Mouse (Mus musculus) left cerebral cortex, postnatal 4 days (tissue): ENCODE results near the gene Trex2. TPM values are rescaled to one million over a fixed set of nuclear protein-coding genes. Genes with fewer than 3 reads are reported as not detected.
"Not testable (repeated sequence)": the region's sequence is repeated elsewhere in the genome, so short reads cannot be mapped to it uniquely, and the experiment has no call there.

Source experiments
- DNase-seq: peaks from one replicate; pipeline ENCODE4 v3.0.0-alpha.2; 2022
- intact Hi-C: fragments of 180-260 bp; cut with DNase I; formaldehyde crosslinking; loops from one replicate; pipeline ENCODE4 v1.15.1; 2025
- total RNA-seq, 2 experiments: library from RNA; stranded (reverse); gene quantifications; 2 replicates each; pipeline ENCODE4 v1.2.3; 2021

Gene Trex2
- total RNA-seq, 2 experiments from 2014 or later, result not detected

GRCm38 (mm10) chrX:73432850-73433249, 2.3 kb downstream of the Trex2 start:
- no peak for DNase-seq
- intact Hi-C loops, result no loop called here

GRCm38 (mm10) chrX:73430036-73430435, 5.1 kb downstream of the Trex2 start:
- intact Hi-C loops, result no loop called here
- no peak for DNase-seq

GRCm38 (mm10) chrX:73412767-73413166, 22.4 kb downstream of the Trex2 start:
- intact Hi-C loops, result loop anchor here (10.0 kb wide), 1 partner anchor 98 kb away; no protein-coding TSS in a partner anchor
- no peak for DNase-seq

GRCm38 (mm10) chrX:73410880-73411517, 24.1 kb downstream of the Trex2 start, which contains the start of gene Zfp92:
Gene Zfp92, plus strand, starts transcription at chrX:73411096.
- intact Hi-C loops, result loop anchor here (10.0 kb wide), 1 partner anchor 96 kb away; no protein-coding TSS in a partner anchor
- no peak for DNase-seq

- intact Hi-C loops, result no loop called here
- DNase-seq, result no peak
Measured at GRCm38 (mm10) chrX:73401616-73402015, 33.5 kb downstream of the Trex2 start.

- intact Hi-C loops, result no loop called here
- DNase-seq, result no peak
Measured at GRCm38 (mm10) chrX:73400951-73401350, 34.2 kb downstream of the Trex2 start.

- DNase-seq, intact Hi-C loops: not testable (repeated sequence)
Measured at GRCm38 (mm10) chrX:73398636-73399035, 36.5 kb downstream of the Trex2 start, which contains the start of gene Gm18336. Gene Gm18336, minus strand, starts transcription at chrX:73398736.

- DNase-seq, result no peak
- intact Hi-C loops, result no loop called here
Measured at GRCm38 (mm10) chrX:73396446-73396845, 38.7 kb downstream of the Trex2 start.

GRCm38 (mm10) chrX:73391481-73391880, 43.7 kb downstream of the Trex2 start:
- DNase-seq, result no peak
- intact Hi-C loops, result no loop called here

GRCm38 (mm10) chrX:73384924-73385323, 50.2 kb downstream of the Trex2 start:
- DNase-seq, result no peak
- intact Hi-C loops, result no loop called here

GRCm38 (mm10) chrX:73384419-73384818, 50.7 kb downstream of the Trex2 start:
- intact Hi-C loops, result no loop called here
- DNase-seq, result no peak

Other genes starting within 250 kb of the Trex2 start
- 10 to 100 TPM in 1 of 2 experiments, 1 to 10 TPM in 1; 3.6 to 13.1 TPM for gene Xlr3b, start 243.1 kb downstream of the Trex2 start, total RNA-seq
- 1 to 10 TPM in 1 of 2 experiments, under 1 TPM in 1; 0.60 to 1.4 TPM for gene Xlr4b, start 221.0 kb downstream of the Trex2 start, total RNA-seq
- gene F8a, start 207.1 kb downstream of the Trex2 start, total RNA-seq, result 10 to 100 TPM; 16.2 to 17.1 TPM
- gene Xlr4c, start 192.2 kb downstream of the Trex2 start, total RNA-seq, result not detected
- gene Xlr3c, start 170.0 kb downstream of the Trex2 start, total RNA-seq, result not detected
- gene Xlr5a, start 142.4 kb downstream of the Trex2 start, total RNA-seq, result not detected
- gene Xlr5c, start 142.4 kb downstream of the Trex2 start, total RNA-seq, result not detected
- gene Gm45015, start 98.5 kb downstream of the Trex2 start, total RNA-seq, result not detected
- 10 to 100 TPM; 20.3 to 20.7 TPM for gene Zfp275, start 92.7 kb downstream of the Trex2 start, total RNA-seq
- gene Gm18336, start 36.6 kb downstream of the Trex2 start, total RNA-seq, result under 1 TPM in 1 of 2 experiments, not detected in 1; 0.18 TPM
- 1 to 10 TPM; 2.7 to 3.7 TPM for gene Zfp92, start 24.2 kb downstream of the Trex2 start, total RNA-seq
- 10 to 100 TPM; 27.8 to 28.0 TPM for gene Haus7, start 23.7 kb upstream of the Trex2 start, total RNA-seq
- gene Bgn, start 48.3 kb upstream of the Trex2 start, total RNA-seq, result 10 to 100 TPM; 49.5 to 51.5 TPM
- 10 to 100 TPM; 31.9 to 39.1 TPM for gene Atp2b3, start 67.7 kb upstream of the Trex2 start, total RNA-seq
- under 1 TPM; 0.12 to 0.14 TPM for gene Dusp9, start 204.1 kb upstream of the Trex2 start, total RNA-seq
- 100 to 1,000 TPM; 105 to 140 TPM for gene Pnck, start 224.8 kb upstream of the Trex2 start, total RNA-seq
- 10 to 100 TPM; 52.2 to 64.8 TPM for gene Slc6a8, start 237.8 kb upstream of the Trex2 start, total RNA-seq